Mouse (Mus musculus): ENCODE results near the gene Qrfp. TPM values are rescaled to one million over a fixed set of nuclear protein-coding genes. Genes with fewer than 3 reads are reported as not detected.

The Qrfp gene
- total and polyA plus RNA-seq, 3 experiments = 0.13 TPM; not detected in 2

DNA sequence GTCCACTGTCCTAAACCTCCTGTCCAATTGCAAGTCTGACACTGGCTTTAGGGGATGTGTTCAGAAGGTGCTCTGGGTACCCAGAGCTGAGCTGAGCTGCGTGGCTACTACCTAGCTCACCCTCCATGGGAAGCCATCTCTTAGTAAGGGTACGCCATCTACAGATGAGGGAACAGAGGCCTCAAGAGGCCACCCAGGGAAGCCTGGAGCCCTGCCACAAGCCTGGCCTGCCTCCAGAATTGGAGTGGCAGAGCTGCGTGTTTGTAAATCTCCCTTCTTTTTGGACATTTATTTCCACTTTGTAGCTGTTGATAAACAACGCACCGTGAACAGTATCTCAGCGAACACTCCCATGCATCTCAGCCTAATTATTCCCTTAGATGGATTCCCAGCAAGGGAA, 46.8 kb upstream of the Qrfp start:
- 0 out of 4 replicates have a peak, but pooled peaks cover 0 to 1% of the 10 kb centered on the region in 2 experiments for H3K27me3 ChIP-seq (ENCODE audit: control insufficient read depth in 1 of 2, insufficient read depth in 2 of 2, low read length in 2 of 2)
- no peak overlapping the region for H3K27ac ChIP-seq (ENCODE audit: control insufficient read depth, low read depth, low read length)
- H3K9ac ChIP-seq (ENCODE audit: control insufficient read depth, low read depth, low read length, poor library complexity, severe bottlenecking) = no peak overlapping the region
- H3K4me3 ChIP-seq (ENCODE audit: control insufficient read depth in 1 of 2, insufficient read depth in 1 of 2, low read depth in 2 of 2, low read length in 2 of 2) = no peak overlapping the region
- H3K9me3 ChIP-seq (replicated peaks; ENCODE audit: insufficient read depth, low read length) = no peaks in the 10 kb centered on the region
- TF ChIP-seq POLR2AphosphoS5 (IDR thresholded peaks at IDR 0.05; ENCODE audit: borderline replicate concordance, low read depth, low read length) (no peak), POLR2A (IDR thresholded peaks at IDR 0.05; ENCODE audit: control insufficient read depth in 1 of 2, insufficient read depth in 1 of 2, low read depth in 1 of 2, low read length in 2 of 2, poor library complexity in 1 of 2) (no peak), USF2 (IDR thresholded peaks at IDR 0.05; ENCODE audit: borderline replicate concordance in 1 of 2, insufficient read depth in 1 of 2, low read depth in 1 of 2, low read length in 2 of 2) (no peak), JUND (IDR thresholded peaks at IDR 0.05; ENCODE audit: low read depth, low read length) (no peak), MYB (IDR thresholded peaks at IDR 0.05; ENCODE audit: low read depth, low read length) (no peak), KAT2A (conservative IDR thresholded peaks at IDR 0.05; ENCODE audit: low read depth, low read length) (no peak), MEF2A (IDR thresholded peaks at IDR 0.05; ENCODE audit: extremely low read depth, insufficient replicate concordance, low read depth, low read length, poor library complexity, severe bottlenecking) (no peak), NRF1 (IDR thresholded peaks at IDR 0.05; ENCODE audit: insufficient read depth, low read depth, low read length, poor library complexity, severe bottlenecking) (no peak), SIN3A (IDR thresholded peaks at IDR 0.05; ENCODE audit: low read length) (no peak), TAL1 (IDR thresholded peaks at IDR 0.05; ENCODE audit: low read length) (no peak), USF1 (IDR thresholded peaks at IDR 0.05; ENCODE audit: low read depth, low read length) (no peak), MAX (IDR thresholded peaks at IDR 0.05; ENCODE audit: low read length) (no peak), SMC3 (IDR thresholded peaks at IDR 0.05; ENCODE audit: low read depth, low read length) (no peak), MYC (IDR thresholded peaks at IDR 0.05; ENCODE audit: low read depth, low read length) (no peak), CTCF (IDR thresholded peaks at IDR 0.05 in 2 of 3, conservative IDR thresholded peaks at IDR 0.05 in 1 of 3; ENCODE audit: control insufficient read depth in 1 of 3, insufficient read depth in 1 of 3, low read depth in 2 of 3, low read length in 3 of 3, poor library complexity in 1 of 3, severe bottlenecking in 1 of 3) (no peak), GATA1 (IDR thresholded peaks at IDR 0.05; ENCODE audit: low read depth, low read length) (no peak)
- no peaks in the 10 kb centered on the region for H3K79me2 ChIP-seq (ENCODE audit: control insufficient read depth, insufficient read depth, low read length, poor library complexity)
- DNase-seq (ENCODE audit: low read depth, low spot score) = no peak
- no peaks in the 10 kb centered on the region for H3K4me1 ChIP-seq (ENCODE audit: control insufficient read depth in 1 of 2, insufficient read depth in 2 of 2, low read length in 2 of 2)
- no peaks in the 10 kb centered on the region for H3K36me3 ChIP-seq (ENCODE audit: control insufficient read depth in 1 of 2, insufficient read depth in 2 of 2, low read length in 2 of 2)

- Histone ChIP-seq H3K27ac (ENCODE audit: control insufficient read depth, low read depth, low read length) (no peak overlapping the region), H3K9ac (ENCODE audit: control insufficient read depth, low read depth, low read length, poor library complexity, severe bottlenecking) (no peak overlapping the region), H3K36me3 (ENCODE audit: control insufficient read depth in 1 of 2, insufficient read depth in 2 of 2, low read length in 2 of 2) (no peaks in the 10 kb centered on the region), H3K9me3 (replicated peaks; ENCODE audit: insufficient read depth, low read length) (no peaks in the 10 kb centered on the region), H3K27me3 (ENCODE audit: control insufficient read depth in 1 of 2, insufficient read depth in 2 of 2, low read length in 2 of 2) (0 out of 4 replicates have a peak, but pooled peaks cover 0 to 1% of the 10 kb centered on the region in 2 experiments), H3K79me2 (ENCODE audit: control insufficient read depth, insufficient read depth, low read length, poor library complexity) (no peaks in the 10 kb centered on the region), H3K4me3 (ENCODE audit: control insufficient read depth in 1 of 2, insufficient read depth in 1 of 2, low read depth in 2 of 2, low read length in 2 of 2) (no peak overlapping the region), H3K4me1 (ENCODE audit: control insufficient read depth in 1 of 2, insufficient read depth in 2 of 2, low read length in 2 of 2) (no peaks in the 10 kb centered on the region)
- no peak for DNase-seq (ENCODE audit: low read depth, low spot score)
- TF ChIP-seq MYB (IDR thresholded peaks at IDR 0.05; ENCODE audit: low read depth, low read length) = no peak
- no peak for TF ChIP-seq MEF2A (IDR thresholded peaks at IDR 0.05; ENCODE audit: extremely low read depth, insufficient replicate concordance, low read depth, low read length, poor library complexity, severe bottlenecking)
- TF ChIP-seq SMC3 (IDR thresholded peaks at IDR 0.05; ENCODE audit: low read depth, low read length) = no peak
- TF ChIP-seq CHD1 (IDR thresholded peaks at IDR 0.05; ENCODE audit: low read depth, low read length) = no peak
Observed at GRCm38 (mm10) chr2:31855991-31856390, 45.6 kb upstream of the Qrfp start.
